Mouse (Mus musculus): ENCODE data around the gene Nphp4. TPM values are rescaled to one million over a fixed set of nuclear protein-coding genes. Genes with fewer than 3 reads are reported as not detected.

The Nphp4 gene
- total RNA-seq, 1 experiment: 2.5 TPM

DNA sequence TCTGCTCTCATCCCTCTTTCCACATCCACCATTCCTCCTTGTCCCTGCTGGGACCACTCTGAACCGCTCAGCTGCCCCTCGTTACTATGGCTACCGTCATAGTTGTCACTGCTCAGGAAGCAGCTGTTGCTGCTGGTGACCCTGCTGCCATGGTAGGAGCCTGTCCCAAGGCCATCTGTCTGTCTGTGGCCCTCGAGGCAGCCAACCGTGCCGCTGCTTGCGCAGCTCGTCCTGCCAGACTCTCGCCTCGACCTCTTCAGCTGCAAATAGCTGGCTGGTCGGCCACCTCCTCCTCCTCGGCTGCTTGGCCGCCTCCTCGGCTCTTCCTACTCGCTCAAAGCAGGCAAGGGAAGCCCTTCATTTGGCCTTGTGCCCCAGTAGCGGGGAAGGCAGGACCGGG lies 81.7 kb downstream of the Nphp4 start:
- Histone ChIP-seq H3K27ac (ENCODE audit: insufficient read depth, low read depth, low read length, poor library complexity, severe bottlenecking) (no peak overlapping the region), H3K4me3 (ENCODE audit: insufficient read depth in 1 of 2, low read depth in 1 of 2, low read length in 2 of 2, poor library complexity in 1 of 2, severe bottlenecking in 1 of 2) (no peak overlapping the region), H3K4me1 (ENCODE audit: control insufficient read depth in 2 of 2, insufficient read depth in 2 of 2, low read length in 2 of 2, poor library complexity in 1 of 2) (no peaks in the 10 kb centered on the region), H3K9me3 (ENCODE audit: control insufficient read depth, insufficient read depth, low read depth, low read length) (no peaks in the 10 kb centered on the region), H3K9ac (ENCODE audit: insufficient read depth, low read depth, low read length, poor library complexity, severe bottlenecking) (no peak overlapping the region), H3K36me3 (ENCODE audit: control insufficient read depth, insufficient read depth, low read length, poor library complexity, severe bottlenecking) (no peaks in the 10 kb centered on the region)
- no peak for DNase-seq (ENCODE audit: low read depth, low spot score)
- in situ Hi-C loops (cut with MboI; ENCODE audit: low sequenced_read_pairs in 2 of 2, unreplicated experiment in 2 of 2): no loop called here
- TF ChIP-seq ZC3H11A (IDR thresholded peaks at IDR 0.05; ENCODE audit: borderline replicate concordance, low read depth, low read length) (no peak), CHD2 (IDR thresholded peaks at IDR 0.05; ENCODE audit: low read depth, low read length) (no peak), MAFK (IDR thresholded peaks at IDR 0.05; ENCODE audit: insufficient read depth, low read depth, low read length) (no peak), ZNF384 (IDR thresholded peaks at IDR 0.05; ENCODE audit: low read depth, low read length) (no peak), HCFC1 (IDR thresholded peaks at IDR 0.05; ENCODE audit: borderline replicate concordance, insufficient read depth, low read length) (no peak)

DNA sequence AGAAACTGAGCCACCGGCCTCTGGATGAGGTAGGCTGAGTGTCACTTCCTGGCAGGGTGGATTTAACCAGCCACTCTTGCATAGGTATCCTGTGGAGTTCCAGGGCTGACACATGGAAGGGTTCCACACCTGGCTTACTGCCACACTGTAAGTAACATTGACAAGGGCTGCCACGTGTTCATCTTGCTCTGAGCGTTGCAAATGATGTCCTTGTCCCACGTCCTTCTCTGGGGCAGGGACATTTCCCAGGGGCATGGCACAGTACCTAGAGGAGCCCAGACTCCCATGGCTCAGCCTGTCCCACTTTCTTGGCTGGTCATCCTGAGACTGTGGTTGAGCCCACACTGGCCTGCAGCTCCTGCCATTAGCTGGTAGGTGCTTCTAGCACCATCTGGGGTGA lies 91.5 kb downstream of the Nphp4 start:
- no peak for DNase-seq (ENCODE audit: low read depth, low spot score)
- Histone ChIP-seq H3K27ac (ENCODE audit: insufficient read depth, low read depth, low read length, poor library complexity, severe bottlenecking) (no peak overlapping the region), H3K36me3 (ENCODE audit: control insufficient read depth, insufficient read depth, low read length, poor library complexity, severe bottlenecking) (no peaks in the 10 kb centered on the region), H3K9me3 (ENCODE audit: control insufficient read depth, insufficient read depth, low read depth, low read length) (no peaks in the 10 kb centered on the region), H3K4me3 (ENCODE audit: insufficient read depth in 1 of 2, low read depth in 1 of 2, low read length in 2 of 2, poor library complexity in 1 of 2, severe bottlenecking in 1 of 2) (no peak overlapping the region), H3K4me1 (ENCODE audit: control insufficient read depth in 2 of 2, insufficient read depth in 2 of 2, low read length in 2 of 2, poor library complexity in 1 of 2) (no peaks in the 10 kb centered on the region), H3K9ac (ENCODE audit: insufficient read depth, low read depth, low read length, poor library complexity, severe bottlenecking) (no peak overlapping the region)
- TF ChIP-seq ZC3H11A (IDR thresholded peaks at IDR 0.05; ENCODE audit: borderline replicate concordance, low read depth, low read length) (no peak), HCFC1 (IDR thresholded peaks at IDR 0.05; ENCODE audit: borderline replicate concordance, insufficient read depth, low read length) (no peak), CHD2 (IDR thresholded peaks at IDR 0.05; ENCODE audit: low read depth, low read length) (no peak), MAFK (IDR thresholded peaks at IDR 0.05; ENCODE audit: insufficient read depth, low read depth, low read length) (no peak), ZNF384 (IDR thresholded peaks at IDR 0.05; ENCODE audit: low read depth, low read length) (no peak)
- in situ Hi-C loops (cut with MboI; ENCODE audit: low sequenced_read_pairs in 2 of 2, unreplicated experiment in 2 of 2): no loop called here

DNA sequence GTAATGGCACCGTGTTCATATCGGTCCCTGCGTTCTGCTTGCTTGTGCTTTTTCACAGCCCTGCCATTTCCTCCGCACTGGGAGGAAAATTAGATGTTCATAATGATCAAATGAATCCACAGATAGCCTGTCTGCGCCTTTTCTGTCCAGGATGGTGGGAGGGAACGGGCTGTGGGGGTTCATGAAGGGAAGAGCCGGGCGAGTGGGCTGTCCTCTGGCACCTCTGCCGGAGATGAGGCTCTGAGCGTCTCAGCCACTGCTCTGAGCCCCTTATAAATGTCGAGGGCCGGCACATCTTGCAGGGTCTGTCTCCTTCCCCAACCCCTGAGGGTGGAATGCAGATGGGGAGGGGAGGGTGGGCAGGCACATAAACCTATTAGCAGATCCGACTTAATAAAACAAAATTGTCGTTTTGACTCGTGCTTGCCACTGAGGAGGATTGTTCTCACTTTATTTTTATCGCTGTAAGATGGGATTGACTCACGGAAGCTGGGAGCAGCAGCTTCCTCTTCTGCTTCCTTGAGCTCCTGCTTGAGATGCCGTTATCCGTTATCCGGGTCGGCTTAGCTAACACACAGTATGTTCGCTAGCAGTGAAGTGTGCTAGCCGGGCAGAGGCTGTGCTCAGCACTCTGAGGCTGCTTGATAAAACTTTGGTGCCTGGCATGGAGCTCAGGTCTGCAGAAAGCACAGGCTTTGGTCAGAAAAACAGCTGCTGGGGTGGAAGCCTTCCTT lies 92.3 kb downstream of the Nphp4 start:
- no peak for TF ChIP-seq CHD2 (IDR thresholded peaks at IDR 0.05; ENCODE audit: low read depth, low read length)
- no peak for TF ChIP-seq MAFK (IDR thresholded peaks at IDR 0.05; ENCODE audit: insufficient read depth, low read depth, low read length)
- no peak for TF ChIP-seq ZC3H11A (IDR thresholded peaks at IDR 0.05; ENCODE audit: borderline replicate concordance, low read depth, low read length)
- no peak for TF ChIP-seq HCFC1 (IDR thresholded peaks at IDR 0.05; ENCODE audit: borderline replicate concordance, insufficient read depth, low read length)
- TF ChIP-seq ZNF384 (IDR thresholded peaks at IDR 0.05; ENCODE audit: low read depth, low read length): no peak
- H3K4me1 ChIP-seq (ENCODE audit: control insufficient read depth in 2 of 2, insufficient read depth in 2 of 2, low read length in 2 of 2, poor library complexity in 1 of 2): no peaks in the 10 kb centered on the region
- DNase-seq (ENCODE audit: low read depth, low spot score): no peak
- no peaks in the 10 kb centered on the region for H3K36me3 ChIP-seq (ENCODE audit: control insufficient read depth, insufficient read depth, low read length, poor library complexity, severe bottlenecking)
- no peak overlapping the region for H3K9ac ChIP-seq (ENCODE audit: insufficient read depth, low read depth, low read length, poor library complexity, severe bottlenecking)
- in situ Hi-C loops (cut with MboI; ENCODE audit: low sequenced_read_pairs in 2 of 2, unreplicated experiment in 2 of 2): no loop called here
- no peaks in the 10 kb centered on the region for H3K9me3 ChIP-seq (ENCODE audit: control insufficient read depth, insufficient read depth, low read depth, low read length)
- H3K27ac ChIP-seq (ENCODE audit: insufficient read depth, low read depth, low read length, poor library complexity, severe bottlenecking): no peak overlapping the region
- no peak overlapping the region for H3K4me3 ChIP-seq (ENCODE audit: insufficient read depth in 1 of 2, low read depth in 1 of 2, low read length in 2 of 2, poor library complexity in 1 of 2, severe bottlenecking in 1 of 2)

DNA sequence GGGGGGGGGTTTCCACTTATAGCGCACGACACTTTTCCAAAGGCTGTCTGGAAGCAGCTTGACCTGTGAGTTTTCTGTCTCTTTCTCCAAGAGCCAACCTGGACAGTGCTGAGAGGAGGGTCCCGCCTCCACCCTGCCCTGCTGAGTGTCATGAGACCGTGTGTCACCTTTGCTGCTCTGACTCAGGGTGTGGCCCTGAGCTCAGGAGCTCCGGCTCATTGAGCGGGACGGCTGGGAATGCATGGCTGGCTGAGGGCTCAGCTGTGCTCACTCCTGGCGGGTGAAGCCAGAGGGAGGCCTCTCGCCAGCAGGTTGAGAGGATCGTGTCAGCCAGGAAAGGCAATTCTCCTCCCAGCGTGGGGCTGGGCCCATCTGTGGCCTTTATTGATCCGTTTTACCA lies 97.8 kb downstream of the Nphp4 start:
- Histone ChIP-seq H3K4me1 (ENCODE audit: control insufficient read depth in 2 of 2, insufficient read depth in 2 of 2, low read length in 2 of 2, poor library complexity in 1 of 2) (no peaks in the 10 kb centered on the region), H3K9ac (ENCODE audit: insufficient read depth, low read depth, low read length, poor library complexity, severe bottlenecking) (no peak overlapping the region), H3K4me3 (ENCODE audit: insufficient read depth in 1 of 2, low read depth in 1 of 2, low read length in 2 of 2, poor library complexity in 1 of 2, severe bottlenecking in 1 of 2) (no peak overlapping the region; a peak in 1 of 4 replicates), H3K36me3 (ENCODE audit: control insufficient read depth, insufficient read depth, low read length, poor library complexity, severe bottlenecking) (no peaks in the 10 kb centered on the region), H3K27ac (ENCODE audit: insufficient read depth, low read depth, low read length, poor library complexity, severe bottlenecking) (no peak overlapping the region), H3K9me3 (ENCODE audit: control insufficient read depth, insufficient read depth, low read depth, low read length) (no peaks in the 10 kb centered on the region)
- TF ChIP-seq ZNF384 (IDR thresholded peaks at IDR 0.05; ENCODE audit: low read depth, low read length) (no peak), CHD2 (IDR thresholded peaks at IDR 0.05; ENCODE audit: low read depth, low read length) (no peak), MAFK (IDR thresholded peaks at IDR 0.05; ENCODE audit: insufficient read depth, low read depth, low read length) (no peak), ZC3H11A (IDR thresholded peaks at IDR 0.05; ENCODE audit: borderline replicate concordance, low read depth, low read length) (no peak), HCFC1 (IDR thresholded peaks at IDR 0.05; ENCODE audit: borderline replicate concordance, insufficient read depth, low read length) (no peak)
- DNase-seq (ENCODE audit: low read depth, low spot score): no peak
- in situ Hi-C loops (cut with MboI; ENCODE audit: low sequenced_read_pairs in 2 of 2, unreplicated experiment in 2 of 2): no loop called here
